ENCODE assay signal across 8 mouse cellular contexts in genomic region chr3:154885452-154885851, GRCm38 (mm10).
A peak's percentile ranks its signal among the peaks of the same experiment; 100 is the strongest.
DNase-seq lines count a peak whose midpoint lies in the region; ATAC-seq and TF ChIP-seq lines count a peak whose summit lies in the region.

No protein-coding gene starts in this region.

- no peaks in the 10 kb centered on the region for H3K79me2 ChIP-seq in myocyte (ENCODE audit: control insufficient read depth, insufficient read depth)

- no peak overlapping the region for H3K27ac ChIP-seq in left cerebral cortex, adult 2 months

- intact Hi-C loops in left cerebral cortex, adult 2 months (cut with DNase I) = no loop called here
- intact Hi-C loops in heart, postnatal 14 days (cut with DNase I) = no loop called here

- no peak for TF ChIP-seq POLR2A in myocyte (IDR thresholded peaks at IDR 0.05; ENCODE audit: insufficient read length, low read depth)

- no peak overlapping the region for H3K4me3 ChIP-seq in left cerebral cortex, adult 2 months
- no peak overlapping the region for H3K4me3 ChIP-seq in myocyte

- no peaks in the 10 kb centered on the region for H3K27me3 ChIP-seq in myocyte (ENCODE audit: control insufficient read depth, insufficient read depth, insufficient read length)

- H3K4me2 ChIP-seq in myocyte (ENCODE audit: low read depth) = peak overlapping the region; percentile 57

- H3ac ChIP-seq in myocyte (ENCODE audit: control insufficient read depth, insufficient read length) = no peak overlapping the region

- no peak for TF ChIP-seq CTCF in left cerebral cortex, adult 2 months (IDR thresholded peaks at IDR 0.05)

- no peaks in the 10 kb centered on the region for H3K36me3 ChIP-seq in myocyte (ENCODE audit: control insufficient read depth, insufficient read depth)

- DNase-seq in cerebellum, postnatal 10 days = peak; percentile 19 to 40
- DNase-seq in cerebellum, adult 18-20 months = no peak
- DNase-seq in left cerebral cortex, adult 2 months (ENCODE audit: extremely low spot score in 1 of 2, low spot score in 2 of 2) = peak; percentile 24 to 37
- DNase-seq in left cerebral cortex, adult 11 months (ENCODE audit: low spot score) = no peak
- DNase-seq in heart, postnatal 14 days = peak; percentile 8 to 21
- no peak for DNase-seq in cerebellum, adult 11-12 months

- no peak for ATAC-seq in inflammation-experienced regulatory T-cells, adult 6 months

TF ChIP-seq in myocyte, 11 proteins besides CTCF, POLR2A, EP300 and RAD21:
- TF ChIP-seq MAX (IDR thresholded peaks at IDR 0.05; ENCODE audit: low read depth) = no peak
- TF ChIP-seq POLR2AphosphoS2 (IDR thresholded peaks at IDR 0.05; ENCODE audit: insufficient read length, low read depth) = no peak
- no peak for TF ChIP-seq TCF3 (IDR thresholded peaks at IDR 0.05; ENCODE audit: insufficient read length, low read depth)
- TF ChIP-seq SRF (IDR thresholded peaks at IDR 0.05; ENCODE audit: control insufficient read depth, insufficient read length, low read depth) = no peak
- TF ChIP-seq E2F4 (IDR thresholded peaks at IDR 0.05; ENCODE audit: insufficient read depth) = no peak
- no peak for TF ChIP-seq MYOG (IDR thresholded peaks at IDR 0.05; ENCODE audit: control insufficient read depth in 1 of 3, insufficient read depth in 1 of 3, insufficient read length in 2 of 3, low read depth in 2 of 3)
- no peak for TF ChIP-seq USF1 (IDR thresholded peaks at IDR 0.05; ENCODE audit: low read depth)
- no peak for TF ChIP-seq TCF12 (IDR thresholded peaks at IDR 0.05; ENCODE audit: insufficient read depth, poor library complexity, severe bottlenecking)
- TF ChIP-seq MYOD1 (IDR thresholded peaks at IDR 0.05; ENCODE audit: control insufficient read depth in 1 of 3, insufficient read length in 2 of 3, low read depth in 2 of 3) = no peak
- TF ChIP-seq CEBPB (IDR thresholded peaks at IDR 0.05; ENCODE audit: insufficient read depth, poor library complexity, severe bottlenecking) = no peak
- no peak for TF ChIP-seq REST (IDR thresholded peaks at IDR 0.05; ENCODE audit: insufficient read depth, insufficient read length)

Comparison
In these comparisons a context has a peak if more than half of its experiments do, and no peak if none do; other contexts are left out.
1. DNase-seq: peak in cerebellum, postnatal 10 days (2 of 2), left cerebral cortex, adult 2 months (2 of 2) and heart, postnatal 14 days (2 of 2); none in cerebellum, adult 18-20 months (0 of 2), left cerebral cortex, adult 11 months (single experiment) and cerebellum, adult 11-12 months (single experiment).